Mouse (Mus musculus) megakaryocyte, embryonic 14.5 days (primary cell): ENCODE measurements around the gene Zswim4.

Experiments used
- FLI1 ChIP-seq: IDR thresholded peaks from 2 replicates; pipeline ENCODE4 v1.6.1; 2012; ENCODE audit warnings: low read length, inconsistent platforms, mixed read lengths
- GATA1 ChIP-seq: IDR thresholded peaks from 3 replicates; pipeline ENCODE4 v1.6.1; 2012; ENCODE audit warnings: mixed read lengths, low read length, inconsistent platforms, borderline replicate concordance

GRCm38 (mm10) chr8:84198871-84199270, 38.0 kb downstream of the Zswim4 start:
- TF ChIP-seq GATA1 (no peak), FLI1 (no peak)
